Mouse (Mus musculus): ENCODE data around the gene Fam43a. TPM values are rescaled to one million over a fixed set of nuclear protein-coding genes. Genes with fewer than 3 reads are reported as not detected.
A peak's percentile ranks its signal among the peaks of the same experiment; 100 is the strongest.

The Fam43a gene
- polyA plus RNA-seq, 1 experiment from 2014 or later: 6.8 TPM

GRCm38 (mm10) chr16:30587494-30588327 is 11.8 kb upstream of the Fam43a start, which contains the start of gene Lsg1:
Gene Lsg1, minus strand, starts transcription at chr16:30587592.
- DNase-seq (ENCODE audit: low spot score): peak; percentile 91
- ATAC-seq (ENCODE audit: insufficient number of reproducible peaks, low FRiP score, low TSS enrichment, low read depth): peak; percentile 89
- Histone ChIP-seq H3K4me2 (ENCODE audit: low read depth, severe bottlenecking) (peak within 1 kb of the TSS; percentile 87), H3K4me3 (ENCODE audit: low read depth, low read length) (peak within 1 kb of the TSS; percentile 70), H3K4me1 (ENCODE audit: control insufficient read depth, insufficient read depth, low read length) (0 out of 2 replicates have a peak, but pooled peaks cover 2% of the 10 kb centered on the region), H3K9ac (ENCODE audit: low read length) (peak within 1 kb of the TSS; percentile 65), H3K27me3 (ENCODE audit: control insufficient read depth, insufficient read depth, low read length) (no peaks in the 10 kb centered on the region), H3K9me3 (ENCODE audit: control insufficient read depth, low read length) (no peaks in the 10 kb centered on the region; the same call in 1 of the 2 replicates), H3K36me3 (ENCODE audit: control insufficient read depth, insufficient read depth, low read length) (peaks cover 12% of the 10 kb centered on the region; the same call in 1 of the 2 replicates), H3K27ac (replicated peaks; ENCODE audit: low read depth, low read length) (no peak within 1 kb of the TSS)
- WGBS: 4% methylated on average over 35 of the region's 35 CpGs

- H3K4me2 ChIP-seq (ENCODE audit: low read depth, severe bottlenecking): no peak overlapping the region
- no peak overlapping the region for H3K9ac ChIP-seq (ENCODE audit: low read length)
- ATAC-seq (ENCODE audit: insufficient number of reproducible peaks, low FRiP score, low TSS enrichment, low read depth) (no peak), DNase-seq (ENCODE audit: low spot score) (no peak)
- no peak overlapping the region for H3K27ac ChIP-seq (replicated peaks; ENCODE audit: low read depth, low read length)
- no peak overlapping the region for H3K4me3 ChIP-seq (ENCODE audit: low read depth, low read length)
- H3K4me1 ChIP-seq (ENCODE audit: control insufficient read depth, insufficient read depth, low read length): 0 out of 2 replicates have a peak, but pooled peaks cover 2% of the 10 kb centered on the region
- 35% methylated on average over 7 of the region's 7 CpGs for WGBS
- 0 out of 2 replicates have a peak, but pooled peaks cover 2% of the 10 kb centered on the region for H3K36me3 ChIP-seq (ENCODE audit: control insufficient read depth, insufficient read depth, low read length)
- no peaks in the 10 kb centered on the region for H3K9me3 ChIP-seq (ENCODE audit: control insufficient read depth, low read length)
- H3K27me3 ChIP-seq (ENCODE audit: control insufficient read depth, insufficient read depth, low read length): no peaks in the 10 kb centered on the region
Measured at GRCm38 (mm10) chr16:30590264-30591209, 9.0 kb upstream of the Fam43a start.

- 0 out of 2 replicates have a peak, but pooled peaks cover 2% of the 10 kb centered on the region for H3K4me1 ChIP-seq (ENCODE audit: control insufficient read depth, insufficient read depth, low read length)
Measured at GRCm38 (mm10) chr16:30591990-30592389, 7.5 kb upstream of the Fam43a start.

GRCm38 (mm10) chr16:30595356-30595755 is 4.2 kb upstream of the Fam43a start:
- 49% methylated on average over 3 of the region's 3 CpGs for WGBS
- ATAC-seq (ENCODE audit: insufficient number of reproducible peaks, low FRiP score, low TSS enrichment, low read depth) (no peak), DNase-seq (ENCODE audit: low spot score) (no peak)
- H3K9ac ChIP-seq (ENCODE audit: low read length): no peak overlapping the region
- H3K4me2 ChIP-seq (ENCODE audit: low read depth, severe bottlenecking): no peak overlapping the region
- H3K4me3 ChIP-seq (ENCODE audit: low read depth, low read length): no peak overlapping the region
- peaks cover 2% of the 10 kb centered on the region; the same call in 1 of the 2 replicates for H3K4me1 ChIP-seq (ENCODE audit: control insufficient read depth, insufficient read depth, low read length)
- no peaks in the 10 kb centered on the region; the same call in 1 of the 2 replicates for H3K27me3 ChIP-seq (ENCODE audit: control insufficient read depth, insufficient read depth, low read length)
- no peak overlapping the region for H3K27ac ChIP-seq (replicated peaks; ENCODE audit: low read depth, low read length)
- H3K36me3 ChIP-seq (ENCODE audit: control insufficient read depth, insufficient read depth, low read length): no peaks in the 10 kb centered on the region
- no peaks in the 10 kb centered on the region for H3K9me3 ChIP-seq (ENCODE audit: control insufficient read depth, low read length)

More at GRCm38 (mm10) chr16:30591990-30592389, 7.5 kb upstream of the Fam43a start:
- DNase-seq (ENCODE audit: low spot score) (no peak), ATAC-seq (ENCODE audit: insufficient number of reproducible peaks, low FRiP score, low TSS enrichment, low read depth) (no peak)
- Histone ChIP-seq H3K36me3 (ENCODE audit: control insufficient read depth, insufficient read depth, low read length) (no peaks in the 10 kb centered on the region), H3K27ac (replicated peaks; ENCODE audit: low read depth, low read length) (no peak overlapping the region), H3K27me3 (ENCODE audit: control insufficient read depth, insufficient read depth, low read length) (no peaks in the 10 kb centered on the region; the same call in 1 of the 2 replicates), H3K4me2 (ENCODE audit: low read depth, severe bottlenecking) (no peak overlapping the region), H3K9ac (ENCODE audit: low read length) (no peak overlapping the region), H3K4me3 (ENCODE audit: low read depth, low read length) (no peak overlapping the region), H3K9me3 (ENCODE audit: control insufficient read depth, low read length) (no peaks in the 10 kb centered on the region)
- 45% methylated on average over 3 of the region's 3 CpGs for WGBS

- 74% methylated on average over 14 of the region's 14 CpGs for WGBS
- ATAC-seq (ENCODE audit: insufficient number of reproducible peaks, low FRiP score, low TSS enrichment, low read depth) (no peak), DNase-seq (ENCODE audit: low spot score) (no peak)
- H3K4me1 ChIP-seq (ENCODE audit: control insufficient read depth, insufficient read depth, low read length): peaks cover 6% of the 10 kb centered on the region
- H3K27me3 ChIP-seq (ENCODE audit: control insufficient read depth, insufficient read depth, low read length): peaks cover 4% of the 10 kb centered on the region; the same call in 1 of the 2 replicates
- H3K36me3 ChIP-seq (ENCODE audit: control insufficient read depth, insufficient read depth, low read length): no peaks in the 10 kb centered on the region
- H3K4me2 ChIP-seq (ENCODE audit: low read depth, severe bottlenecking): no peak overlapping the region
- no peak overlapping the region for H3K9ac ChIP-seq (ENCODE audit: low read length)
- H3K27ac ChIP-seq (replicated peaks; ENCODE audit: low read depth, low read length): no peak overlapping the region
- no peak overlapping the region for H3K4me3 ChIP-seq (ENCODE audit: low read depth, low read length)
- H3K9me3 ChIP-seq (ENCODE audit: control insufficient read depth, low read length): no peaks in the 10 kb centered on the region
Measured at GRCm38 (mm10) chr16:30595835-30596557, 3.5 kb upstream of the Fam43a start.

GRCm38 (mm10) chr16:30596959-30597681 is 2.4 kb upstream of the Fam43a start:
- Histone ChIP-seq H3K4me3 (ENCODE audit: low read depth, low read length) (no peak overlapping the region), H3K9ac (ENCODE audit: low read length) (no peak overlapping the region), H3K4me2 (ENCODE audit: low read depth, severe bottlenecking) (no peak overlapping the region), H3K36me3 (ENCODE audit: control insufficient read depth, insufficient read depth, low read length) (no peaks in the 10 kb centered on the region), H3K27ac (replicated peaks; ENCODE audit: low read depth, low read length) (no peak overlapping the region), H3K27me3 (ENCODE audit: control insufficient read depth, insufficient read depth, low read length) (peaks cover 5% of the 10 kb centered on the region; the same call in 1 of the 2 replicates), H3K9me3 (ENCODE audit: control insufficient read depth, low read length) (no peaks in the 10 kb centered on the region), H3K4me1 (ENCODE audit: control insufficient read depth, insufficient read depth, low read length) (peaks cover 17% of the 10 kb centered on the region)
- 14% methylated on average over 16 of the region's 16 CpGs for WGBS
- DNase-seq (ENCODE audit: low spot score): peak; percentile 95
- ATAC-seq (ENCODE audit: insufficient number of reproducible peaks, low FRiP score, low TSS enrichment, low read depth): no peak

GRCm38 (mm10) chr16:30600431-30601045 is 1.0 kb downstream of the Fam43a start:
- Histone ChIP-seq H3K36me3 (ENCODE audit: control insufficient read depth, insufficient read depth, low read length) (no peaks in the 10 kb centered on the region), H3K27me3 (ENCODE audit: control insufficient read depth, insufficient read depth, low read length) (peaks cover 5% of the 10 kb centered on the region; the same call in 1 of the 2 replicates), H3K4me3 (ENCODE audit: low read depth, low read length) (peak overlapping the region; percentile 57), H3K27ac (replicated peaks; ENCODE audit: low read depth, low read length) (no peak overlapping the region), H3K9ac (ENCODE audit: low read length) (peak overlapping the region; percentile 61), H3K4me2 (ENCODE audit: low read depth, severe bottlenecking) (peak overlapping the region; percentile 95), H3K9me3 (ENCODE audit: control insufficient read depth, low read length) (no peaks in the 10 kb centered on the region), H3K4me1 (ENCODE audit: control insufficient read depth, insufficient read depth, low read length) (peaks cover 39% of the 10 kb centered on the region)
- ATAC-seq (ENCODE audit: insufficient number of reproducible peaks, low FRiP score, low TSS enrichment, low read depth) (no peak), DNase-seq (ENCODE audit: low spot score) (no peak)
- 1% methylated on average over 53 of the region's 53 CpGs for WGBS

Measured in limb, embryonic 11.5 days (tissue).